Mouse (Mus musculus) mature B cell (primary cell): Measurements from ENCODE around the gene Vmn2r37.
"Not testable (repeated sequence)": the region's sequence is repeated elsewhere in the genome, so short reads cannot be mapped to it uniquely, and the experiment has no call there.

Source experiments
- in situ Hi-C: fragments of 300-500 bp; cut with MboI; formaldehyde crosslinking; loops from 2 replicates; pipeline ENCODE4 v1.14.3; 2019

The Vmn2r37 gene

GRCm38 (mm10) chr7:9223553-9223952, at the start of gene Vmn2r37:
Vmn2r37 (minus strand) TSS chr7:9223653.
- in situ Hi-C loops, result not testable (repeated sequence)
